Mouse (Mus musculus) kidney, postnatal 0 days (tissue): ENCODE data around the gene Pla2g2f. TPM values are rescaled to one million over a fixed set of nuclear protein-coding genes. Genes with fewer than 3 reads are reported as not detected.

Experiments
- ATAC-seq: fragments of 200-750 bp; cut with Nextera tagmentation; replicated peaks from 2 replicates; pipeline ENCODE4 v1.8.0; 2017; ENCODE audit warnings: low read depth, moderate number of reproducible peaks, moderate TSS enrichment, moderate library complexity; ENCODE audit not compliant: low FRiP score
- DNase-seq: peaks from one replicate; pipeline ENCODE4 v3.0.0-alpha.2; 2016; ENCODE audit warnings: low spot score
- H3K27ac ChIP-seq: fragments of 300-500 bp; sonication (generic); 2 replicates; pipeline ENCODE4 v1.5.1; 2014; ENCODE audit warnings: mild to moderate bottlenecking
- H3K27me3 ChIP-seq: fragments of 300-500 bp; sonication (generic); 2 replicates; pipeline ENCODE4 v1.6.1; 2014; ENCODE audit warnings: low read length, mixed read lengths; ENCODE audit not compliant: insufficient read depth
- H3K36me3 ChIP-seq: fragments of 300-500 bp; sonication (generic); 2 replicates; pipeline ENCODE4 v1.6.1; 2014; ENCODE audit warnings: low read length, mixed read lengths; ENCODE audit not compliant: insufficient read depth
- H3K4me1 ChIP-seq: fragments of 300-500 bp; sonication (generic); replicated peaks from 2 replicates; pipeline ENCODE4 v1.6.1; 2014; ENCODE audit warnings: antibody characterized with exemption, low read length, mixed read lengths; ENCODE audit not compliant: insufficient read depth
- H3K4me2 ChIP-seq: fragments of 300-500 bp; sonication (generic); 2 replicates; pipeline ENCODE4 v1.6.1; 2014; ENCODE audit warnings: mild to moderate bottlenecking, low read length, moderate library complexity, mixed read lengths
- H3K4me3 ChIP-seq: fragments of 300-500 bp; sonication (generic); replicated peaks from 2 replicates; pipeline ENCODE4 v1.5.1; 2014; ENCODE audit warnings: low read depth, low read length
- H3K9ac ChIP-seq: fragments of 300-500 bp; sonication (generic); 2 replicates; pipeline ENCODE4 v1.6.1; 2014; ENCODE audit warnings: low read depth, low read length
- H3K9me3 ChIP-seq: fragments of 300-500 bp; sonication (generic); replicated peaks from 2 replicates; pipeline ENCODE4 v1.6.1; 2016; ENCODE audit warnings: low read length, inconsistent platforms, mixed read lengths
- CTCF ChIP-seq: IDR thresholded peaks from 2 replicates; pipeline ENCODE4 v1.5.1; 2016; ENCODE audit warnings: antibody characterized with exemption, low read depth, mild to moderate bottlenecking, moderate library complexity
- WGBS: fragments of 180-500 bp; shearing (Covaris S2); extraction: QIAGEN DNeasy Blood & Tissue Kit; methylation state at CpG from one replicate; pipeline ENCODE4 v1.1.7; 2014; 5-methylcytosine and 5-hydroxymethylcytosine counted together
- polyA plus RNA-seq: library from polyadenylated mRNA; unstranded; fragments of >200 nt; fragmentation: Nextera tagmentation; extraction: Ambion mirVana; gene quantifications from 2 replicates; pipeline ENCODE4 v1.2.1, GENCODE M21; 2015

Pla2g2f gene
- polyA plus RNA-seq, 1 experiment from 2014 or later, result not detected

GRCm38 (mm10) chr4:138755439-138755838 is 2.0 kb downstream of the Pla2g2f start:
- no peaks in the 10 kb centered on the region for H3K9me3 ChIP-seq
- no peak overlapping the region for H3K4me3 ChIP-seq
- no peak overlapping the region for H3K27ac ChIP-seq
- ATAC-seq, result no peak
- H3K9ac ChIP-seq, result no peak overlapping the region
- WGBS, result 74% methylated on average over 4 of the region's 4 CpGs
- no peak for TF ChIP-seq CTCF
- no peak overlapping the region for H3K4me2 ChIP-seq
- H3K36me3 ChIP-seq, result no peaks in the 10 kb centered on the region
- DNase-seq, result no peak
- H3K27me3 ChIP-seq, result no peaks in the 10 kb centered on the region
- no peaks in the 10 kb centered on the region for H3K4me1 ChIP-seq

GRCm38 (mm10) chr4:138754432-138754831 is 3.0 kb downstream of the Pla2g2f start:
- Histone ChIP-seq H3K4me1 (no peaks in the 10 kb centered on the region), H3K27ac (no peak overlapping the region), H3K4me3 (no peak overlapping the region), H3K9ac (no peak overlapping the region), H3K9me3 (no peaks in the 10 kb centered on the region), H3K27me3 (no peaks in the 10 kb centered on the region), H3K36me3 (no peaks in the 10 kb centered on the region), H3K4me2 (no peak overlapping the region)
- no peak for DNase-seq
- TF ChIP-seq CTCF, result no peak
- ATAC-seq, result no peak
- 77% methylated on average over 9 of the region's 9 CpGs for WGBS

- 96% methylated on average over 3 of the region's 3 CpGs for WGBS
- H3K36me3 ChIP-seq, result no peaks in the 10 kb centered on the region
Observed at GRCm38 (mm10) chr4:138753608-138754007, 3.8 kb downstream of the Pla2g2f start.

GRCm38 (mm10) chr4:138752603-138753002 is 4.8 kb downstream of the Pla2g2f start:
- no peaks in the 10 kb centered on the region for H3K9me3 ChIP-seq
- H3K27ac ChIP-seq, result no peak overlapping the region
- WGBS, result 93% methylated on average over 6 of the region's 6 CpGs
- DNase-seq (no peak), ATAC-seq (no peak)
- no peaks in the 10 kb centered on the region for H3K27me3 ChIP-seq
- no peaks in the 10 kb centered on the region for H3K36me3 ChIP-seq
- no peaks in the 10 kb centered on the region for H3K4me1 ChIP-seq
- H3K4me3 ChIP-seq, result no peak overlapping the region
- TF ChIP-seq CTCF, result peak; percentile 21; the same call in 1 of the 2 replicates
- H3K4me2 ChIP-seq, result no peak overlapping the region
- no peak overlapping the region for H3K9ac ChIP-seq

More at GRCm38 (mm10) chr4:138753608-138754007, 3.8 kb downstream of the Pla2g2f start:
- Histone ChIP-seq H3K27me3 (no peaks in the 10 kb centered on the region), H3K9me3 (no peaks in the 10 kb centered on the region), H3K9ac (no peak overlapping the region), H3K27ac (no peak overlapping the region), H3K4me2 (no peak overlapping the region), H3K4me1 (no peaks in the 10 kb centered on the region), H3K4me3 (no peak overlapping the region)
- DNase-seq, result no peak
- no peak for ATAC-seq
- TF ChIP-seq CTCF, result no peak

GRCm38 (mm10) chr4:138748369-138749072 is 8.9 kb downstream of the Pla2g2f start:
- H3K9me3 ChIP-seq, result no peaks in the 10 kb centered on the region
- DNase-seq (peak; percentile 75), ATAC-seq (no peak)
- H3K4me3 ChIP-seq, result no peak overlapping the region
- peak; percentile 82 for TF ChIP-seq CTCF
- no peak overlapping the region for H3K9ac ChIP-seq
- 57% methylated on average over 8 of the region's 8 CpGs for WGBS
- no peaks in the 10 kb centered on the region for H3K4me1 ChIP-seq
- H3K27ac ChIP-seq, result no peak overlapping the region
- H3K27me3 ChIP-seq, result no peaks in the 10 kb centered on the region
- no peaks in the 10 kb centered on the region for H3K36me3 ChIP-seq
- H3K4me2 ChIP-seq, result no peak overlapping the region

- Histone ChIP-seq H3K36me3 (no peaks in the 10 kb centered on the region), H3K4me1 (no peaks in the 10 kb centered on the region), H3K9me3 (no peaks in the 10 kb centered on the region), H3K27me3 (no peaks in the 10 kb centered on the region), H3K4me3 (no peak overlapping the region), H3K4me2 (no peak overlapping the region), H3K27ac (no peak overlapping the region), H3K9ac (no peak overlapping the region)
- DNase-seq, result no peak
- ATAC-seq, result peak; percentile 48; the same call in 1 of the 2 replicates
- TF ChIP-seq CTCF, result peak; percentile 6; the same call in 1 of the 2 replicates
- 59% methylated on average over 10 of the region's 10 CpGs for WGBS
Observed at GRCm38 (mm10) chr4:138747851-138748250, 9.6 kb downstream of the Pla2g2f start.
